Comparison of ENCODE assay signal across 26 mouse cellular contexts in the genomic region with DNA sequence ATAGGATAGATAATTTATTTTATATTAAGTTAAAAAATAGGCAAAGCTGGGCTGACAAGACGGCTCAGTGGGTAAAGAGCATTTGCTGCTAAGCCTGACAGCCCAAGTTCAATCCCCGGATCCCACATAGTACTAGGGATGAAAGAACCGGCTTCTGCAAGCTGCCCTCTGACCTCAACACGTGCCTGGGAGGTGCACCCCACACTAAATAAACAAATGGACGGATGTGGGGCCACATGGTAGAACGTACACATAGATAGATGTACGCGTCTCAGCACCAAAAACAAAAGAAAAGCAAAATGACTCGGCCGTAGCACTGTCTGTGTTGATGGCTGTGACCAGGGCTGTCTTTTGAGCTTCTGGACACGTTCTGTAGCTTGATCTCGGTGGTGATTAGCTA. TPM values are rescaled to one million over a fixed set of nuclear protein-coding genes. Genes with fewer than 3 reads are reported as not detected.
"Had no signal": no experiment of that assay in that cellular context is flagged by ENCODE, and none has a peak within 500 bp of the region (broad histone marks: within the 10 kb centered on the region; RNA-seq: fewer than 3 reads in every experiment).

No protein-coding gene starts in this region.

- ATAC-seq: intestine, postnatal 0 days had no signal

- H3K27ac ChIP-seq: kidney, postnatal 0 days; layer of hippocampus, adult 2 months; limb, embryonic 10.5 days; limb, embryonic 13.5 days; lung, embryonic 15.5 days; midbrain, embryonic 10.5 days; neural tube, embryonic 12.5 days; neural tube, embryonic 15.5 days; stomach, postnatal 0 days had no signal

- H3K27me3 ChIP-seq: limb, embryonic 13.5 days; lung, embryonic 15.5 days; megakaryocyte, embryonic 14.5 days; neural tube, embryonic 12.5 days; neural tube, embryonic 15.5 days had no signal

- H3K36me3 ChIP-seq: lung, embryonic 15.5 days had no signal

- H3K4me3 ChIP-seq: layer of hippocampus, adult 2 months; limb, embryonic 10.5 days; limb, embryonic 13.5 days; lung, embryonic 15.5 days; megakaryocyte, embryonic 14.5 days; midbrain, embryonic 10.5 days; neural tube, embryonic 12.5 days; neural tube, embryonic 15.5 days had no signal

- H3K4me1 ChIP-seq: limb, embryonic 10.5 days; limb, embryonic 13.5 days; lung, embryonic 15.5 days; midbrain, embryonic 10.5 days; neural tube, embryonic 12.5 days; neural tube, embryonic 15.5 days had no signal

- H3K4me2 ChIP-seq: limb, embryonic 13.5 days; lung, embryonic 15.5 days; neural tube, embryonic 12.5 days; neural tube, embryonic 15.5 days had no signal

- DNase-seq: kidney, adult 2 months; kidney, postnatal 25 days; layer of hippocampus, adult 9-11 months; lung, adult 18-20 months; lung, postnatal 10 days; lung, postnatal 36 days; midbrain, embryonic 14.5 days; retina, postnatal 1 day; thymus, adult 2 months; thymus, postnatal 14 days; thymus, postnatal 4 days had no signal

- H3K9me3 ChIP-seq: limb, embryonic 10.5 days; limb, embryonic 13.5 days; lung, embryonic 15.5 days; megakaryocyte, embryonic 14.5 days; midbrain, embryonic 10.5 days; neural tube, embryonic 12.5 days; neural tube, embryonic 15.5 days had no signal

- H3K9ac ChIP-seq: limb, embryonic 13.5 days; lung, embryonic 15.5 days; neural tube, embryonic 12.5 days; neural tube, embryonic 15.5 days had no signal

RNA-seq across cellular contexts. Expression of a gene that starts 58.2 kb away (rescaled TPM):
- total RNA-seq: layer of hippocampus, adult 2 months; left cerebral cortex, postnatal 25 days had no signal
- polyA plus RNA-seq: kidney, embryonic 14.5 days; large intestine, adult 2 months; limb, embryonic 10.5 days; small intestine, adult 2 months had no signal
